Mouse (Mus musculus): ENCODE data around the gene Ankrd17. TPM values are rescaled to one million over a fixed set of nuclear protein-coding genes. Genes with fewer than 3 reads are reported as not detected.

Ankrd17 gene
- polyA plus RNA-seq, 1 experiment from 2014 or later: 41.2 TPM

DNA sequence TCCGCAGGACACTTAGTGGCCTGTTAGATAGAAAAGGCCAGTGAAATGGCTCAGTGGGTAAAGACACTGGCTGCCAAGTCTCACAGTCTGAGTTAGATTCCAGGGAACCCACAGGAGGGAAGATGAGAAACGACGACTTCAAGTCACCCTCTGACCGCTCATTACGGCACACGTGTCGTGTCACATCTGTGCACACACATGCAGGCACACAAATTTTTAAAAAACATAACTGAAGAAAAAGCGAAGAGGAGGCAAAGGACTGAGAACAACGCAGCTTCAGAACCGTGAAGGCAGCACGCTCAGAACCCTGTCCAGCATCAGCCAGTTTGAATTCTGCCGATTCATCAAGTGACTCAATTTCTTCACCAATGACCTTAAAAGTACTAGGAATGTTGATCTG lies 153.0 kb downstream of the Ankrd17 start:
- H3K4me3 ChIP-seq (ENCODE audit: low read length): no peak overlapping the region
- no peaks in the 10 kb centered on the region for H3K27me3 ChIP-seq (ENCODE audit: control insufficient read depth, insufficient read depth, low read length)
- H3K9me3 ChIP-seq (ENCODE audit: control insufficient read depth, low read length): no peaks in the 10 kb centered on the region
- H3K9ac ChIP-seq (ENCODE audit: low read depth, low read length): no peak overlapping the region
- ATAC-seq (ENCODE audit: low FRiP score, low TSS enrichment): no peak
- no peaks in the 10 kb centered on the region for H3K4me1 ChIP-seq (ENCODE audit: control insufficient read depth, insufficient read depth, low read length)
- 95% methylated on average over 12 of the region's 12 CpGs for WGBS
- H3K27ac ChIP-seq (ENCODE audit: low read depth, low read length): no peak overlapping the region
- H3K4me2 ChIP-seq (replicated peaks; ENCODE audit: low read depth, low read length): no peak overlapping the region
- H3K36me3 ChIP-seq (ENCODE audit: control insufficient read depth, insufficient read depth, low read length): peaks cover 28% of the 10 kb centered on the region

DNA sequence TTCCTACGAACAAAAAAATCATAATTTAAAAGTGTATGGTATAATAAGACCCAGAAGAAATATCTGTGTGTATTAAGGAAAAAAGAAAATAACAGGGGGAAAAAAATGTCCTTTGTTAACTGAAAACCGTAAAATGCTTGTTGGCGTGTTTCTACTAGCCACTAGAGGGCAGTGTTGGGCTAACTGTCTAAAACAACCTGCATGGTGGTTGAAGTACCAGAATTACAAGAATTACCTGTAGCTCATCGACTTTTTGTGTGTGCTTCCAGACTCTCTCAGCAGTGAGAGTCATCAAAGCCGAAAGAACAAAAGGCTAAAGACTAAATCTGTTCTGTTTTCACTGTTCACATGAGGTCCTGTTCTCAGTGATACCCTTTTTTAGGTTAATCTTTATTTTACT lies 163.2 kb downstream of the Ankrd17 start:
- H3K36me3 ChIP-seq (ENCODE audit: control insufficient read depth, insufficient read depth, low read length): no peaks in the 10 kb centered on the region
- H3K4me2 ChIP-seq (replicated peaks; ENCODE audit: low read depth, low read length): no peak overlapping the region
- no peak for ATAC-seq (ENCODE audit: low FRiP score, low TSS enrichment)
- no peaks in the 10 kb centered on the region for H3K9me3 ChIP-seq (ENCODE audit: control insufficient read depth, low read length)
- H3K27me3 ChIP-seq (ENCODE audit: control insufficient read depth, insufficient read depth, low read length): no peaks in the 10 kb centered on the region
- no peak overlapping the region for H3K9ac ChIP-seq (ENCODE audit: low read depth, low read length)
- no peak overlapping the region for H3K27ac ChIP-seq (ENCODE audit: low read depth, low read length)
- H3K4me3 ChIP-seq (ENCODE audit: low read length): no peak overlapping the region
- no peaks in the 10 kb centered on the region for H3K4me1 ChIP-seq (ENCODE audit: control insufficient read depth, insufficient read depth, low read length)
- WGBS: 14% methylated on average over 5 of the region's 5 CpGs

DNA sequence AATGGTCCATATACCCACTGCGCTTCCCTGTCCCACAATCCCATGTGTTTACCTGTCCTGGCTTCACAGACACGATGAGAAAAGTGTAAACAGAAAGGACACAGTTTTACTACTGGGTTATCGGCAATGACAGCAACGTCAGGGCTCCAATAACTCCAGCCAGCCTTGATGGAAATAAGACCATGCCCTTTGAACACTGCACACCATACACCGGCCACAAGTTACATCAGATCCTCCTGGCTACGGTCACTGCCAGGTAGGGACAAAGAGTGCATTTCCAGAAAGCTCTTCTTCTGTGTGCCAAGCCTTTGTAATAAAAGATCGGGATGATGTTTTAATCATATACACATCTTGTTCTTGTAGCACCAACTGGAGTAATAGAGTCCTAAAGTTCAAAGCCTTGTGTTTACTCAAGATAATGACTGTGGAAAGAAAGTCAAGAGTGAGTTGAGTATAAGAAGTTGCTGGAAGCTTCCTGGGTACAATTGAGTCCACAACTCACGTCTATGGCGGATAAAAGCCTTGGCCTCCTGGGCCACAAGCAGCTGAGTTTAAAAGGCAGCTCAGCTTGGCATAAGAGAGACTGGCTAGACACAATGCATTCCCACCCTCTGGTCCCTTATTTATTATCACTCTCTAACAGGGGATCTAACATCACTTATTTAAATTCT lies 163.8 kb downstream of the Ankrd17 start:
- H3K4me3 ChIP-seq (ENCODE audit: low read length): no peak overlapping the region
- H3K4me1 ChIP-seq (ENCODE audit: control insufficient read depth, insufficient read depth, low read length): no peaks in the 10 kb centered on the region
- H3K9ac ChIP-seq (ENCODE audit: low read depth, low read length): no peak overlapping the region
- H3K36me3 ChIP-seq (ENCODE audit: control insufficient read depth, insufficient read depth, low read length): no peaks in the 10 kb centered on the region
- no peak overlapping the region for H3K4me2 ChIP-seq (replicated peaks; ENCODE audit: low read depth, low read length)
- no peak for ATAC-seq (ENCODE audit: low FRiP score, low TSS enrichment)
- no peaks in the 10 kb centered on the region for H3K9me3 ChIP-seq (ENCODE audit: control insufficient read depth, low read length)
- no peaks in the 10 kb centered on the region for H3K27me3 ChIP-seq (ENCODE audit: control insufficient read depth, insufficient read depth, low read length)
- 78% methylated on average over 9 of the region's 9 CpGs for WGBS
- H3K27ac ChIP-seq (ENCODE audit: low read depth, low read length): no peak overlapping the region

DNA sequence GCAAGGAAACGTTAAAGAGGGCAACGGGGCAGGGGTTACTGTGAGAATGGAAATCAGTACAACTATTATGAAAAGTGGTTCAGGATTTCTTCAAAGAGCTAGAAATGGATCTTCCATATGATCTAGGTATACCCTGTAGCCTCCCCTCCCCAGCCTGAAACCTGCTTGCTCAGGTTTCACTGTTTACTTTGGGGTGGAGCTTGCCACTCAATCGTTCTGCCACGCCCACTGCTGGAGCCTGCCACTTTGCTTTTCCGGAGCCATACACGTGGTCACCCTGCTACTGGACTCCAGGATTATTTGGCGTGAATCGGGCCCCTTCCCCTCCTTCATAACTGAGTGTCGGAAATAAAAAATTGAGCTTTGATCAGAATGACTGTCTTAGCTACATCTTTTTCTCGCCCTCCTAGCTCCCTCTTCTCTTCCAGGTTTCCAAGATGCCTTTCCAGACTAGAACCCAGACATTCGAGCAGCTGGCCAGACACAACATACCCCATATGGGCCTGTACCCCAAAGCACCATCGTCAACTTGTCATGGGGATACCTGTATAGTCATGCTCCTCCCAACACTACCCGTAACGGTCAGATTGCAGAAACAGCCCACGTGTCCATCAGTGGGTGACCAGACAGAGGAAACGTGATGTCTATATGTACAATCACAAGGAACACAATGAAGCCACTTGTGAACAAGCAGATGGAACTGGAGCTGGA lies 166.3 kb downstream of the Ankrd17 start:
- Histone ChIP-seq H3K4me3 (ENCODE audit: low read length) (no peak overlapping the region), H3K27me3 (ENCODE audit: control insufficient read depth, insufficient read depth, low read length) (no peaks in the 10 kb centered on the region), H3K9ac (ENCODE audit: low read depth, low read length) (no peak overlapping the region), H3K4me1 (ENCODE audit: control insufficient read depth, insufficient read depth, low read length) (no peaks in the 10 kb centered on the region), H3K9me3 (ENCODE audit: control insufficient read depth, low read length) (no peaks in the 10 kb centered on the region), H3K36me3 (ENCODE audit: control insufficient read depth, insufficient read depth, low read length) (no peaks in the 10 kb centered on the region), H3K4me2 (replicated peaks; ENCODE audit: low read depth, low read length) (no peak overlapping the region), H3K27ac (ENCODE audit: low read depth, low read length) (no peak overlapping the region)
- WGBS: 47% methylated on average over 16 of the region's 16 CpGs
- ATAC-seq (ENCODE audit: low FRiP score, low TSS enrichment): no peak

DNA sequence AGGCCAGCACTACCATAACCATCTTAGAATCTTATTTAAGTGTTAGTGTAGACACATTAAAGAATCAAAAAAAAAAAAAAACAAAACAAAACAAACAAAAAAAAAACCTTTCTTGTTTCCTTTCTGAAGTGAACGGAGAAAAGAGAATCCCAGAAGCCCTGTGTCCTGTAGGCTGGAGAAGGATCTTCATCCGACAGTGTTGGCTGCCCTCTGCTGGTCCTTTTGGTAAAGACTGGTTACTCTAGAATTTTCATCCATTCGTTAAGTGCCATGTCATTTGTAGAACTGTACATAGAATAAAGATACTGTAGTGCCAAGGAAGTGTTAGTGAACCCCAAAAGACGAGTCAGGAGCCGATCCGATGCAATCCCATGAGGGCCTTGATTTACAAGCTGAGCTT lies 171.5 kb downstream of the Ankrd17 start:
- H3K4me2 ChIP-seq (replicated peaks; ENCODE audit: low read depth, low read length): no peak overlapping the region
- 32% methylated on average over 6 of the region's 6 CpGs for WGBS
- H3K9ac ChIP-seq (ENCODE audit: low read depth, low read length): no peak overlapping the region
- H3K4me1 ChIP-seq (ENCODE audit: control insufficient read depth, insufficient read depth, low read length): no peaks in the 10 kb centered on the region
- H3K36me3 ChIP-seq (ENCODE audit: control insufficient read depth, insufficient read depth, low read length): no peaks in the 10 kb centered on the region
- peak; percentile 46; the same call in 1 of the 2 replicates for ATAC-seq (ENCODE audit: low FRiP score, low TSS enrichment)
- no peak overlapping the region for H3K4me3 ChIP-seq (ENCODE audit: low read length)
- H3K27me3 ChIP-seq (ENCODE audit: control insufficient read depth, insufficient read depth, low read length): no peaks in the 10 kb centered on the region
- H3K9me3 ChIP-seq (ENCODE audit: control insufficient read depth, low read length): no peaks in the 10 kb centered on the region
- no peak overlapping the region for H3K27ac ChIP-seq (ENCODE audit: low read depth, low read length)

DNA sequence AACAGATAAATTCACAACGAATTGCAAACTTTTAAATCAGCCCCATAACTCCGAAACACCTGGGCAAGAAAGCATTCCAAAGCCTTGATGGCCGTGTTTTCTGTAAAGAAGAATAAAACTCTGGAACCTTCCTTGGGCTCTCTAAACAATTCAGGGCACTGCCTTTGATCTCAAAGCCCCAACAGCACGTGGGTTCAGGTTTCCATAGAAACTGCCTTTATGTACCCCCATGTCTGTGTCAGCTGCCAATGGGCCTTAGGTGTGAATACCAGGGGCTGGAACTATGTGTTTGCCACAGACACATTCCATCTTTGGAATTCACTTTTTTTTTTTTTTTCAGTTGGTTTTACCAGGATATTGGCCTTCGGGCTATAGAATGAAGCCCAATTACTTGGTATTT lies 183.6 kb downstream of the Ankrd17 start:
- Histone ChIP-seq H3K4me3 (ENCODE audit: low read length) (no peak overlapping the region), H3K4me1 (ENCODE audit: control insufficient read depth, insufficient read depth, low read length) (no peaks in the 10 kb centered on the region), H3K27ac (ENCODE audit: low read depth, low read length) (no peak overlapping the region), H3K9ac (ENCODE audit: low read depth, low read length) (no peak overlapping the region), H3K9me3 (ENCODE audit: control insufficient read depth, low read length) (no peaks in the 10 kb centered on the region), H3K4me2 (replicated peaks; ENCODE audit: low read depth, low read length) (no peak overlapping the region), H3K27me3 (ENCODE audit: control insufficient read depth, insufficient read depth, low read length) (no peaks in the 10 kb centered on the region), H3K36me3 (ENCODE audit: control insufficient read depth, insufficient read depth, low read length) (no peaks in the 10 kb centered on the region)
- 62% methylated on average over 5 of the region's 5 CpGs for WGBS
- ATAC-seq (ENCODE audit: low FRiP score, low TSS enrichment): no peak

DNA sequence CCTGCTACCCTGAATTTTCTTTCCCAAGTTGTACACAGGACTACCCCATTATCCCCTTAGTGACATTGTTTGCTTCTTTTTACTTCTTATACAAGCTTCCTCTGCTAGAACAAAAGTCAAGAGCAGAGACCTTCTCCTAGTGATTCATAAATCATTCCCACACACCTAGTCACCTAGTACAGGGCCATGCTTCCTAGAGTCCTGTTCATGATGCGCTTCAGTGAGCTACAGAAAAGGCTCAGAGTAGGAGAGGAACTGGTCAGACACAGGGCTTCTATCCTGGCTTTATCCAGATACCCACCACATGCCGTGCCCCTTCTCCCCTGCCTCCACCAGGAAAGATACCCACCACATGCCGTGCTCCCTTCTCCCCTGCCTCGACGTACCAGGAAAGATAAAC lies 187.3 kb downstream of the Ankrd17 start:
- H3K36me3 ChIP-seq (ENCODE audit: control insufficient read depth, insufficient read depth, low read length): no peaks in the 10 kb centered on the region
- H3K27me3 ChIP-seq (ENCODE audit: control insufficient read depth, insufficient read depth, low read length): no peaks in the 10 kb centered on the region
- no peak overlapping the region for H3K27ac ChIP-seq (ENCODE audit: low read depth, low read length)
- no peak overlapping the region for H3K4me2 ChIP-seq (replicated peaks; ENCODE audit: low read depth, low read length)
- ATAC-seq (ENCODE audit: low FRiP score, low TSS enrichment): peak; percentile 64; the same call in 1 of the 2 replicates
- H3K9ac ChIP-seq (ENCODE audit: low read depth, low read length): no peak overlapping the region
- no peaks in the 10 kb centered on the region for H3K9me3 ChIP-seq (ENCODE audit: control insufficient read depth, low read length)
- WGBS: 64% methylated on average over 5 of the region's 5 CpGs
- H3K4me3 ChIP-seq (ENCODE audit: low read length): no peak overlapping the region
- no peaks in the 10 kb centered on the region for H3K4me1 ChIP-seq (ENCODE audit: control insufficient read depth, insufficient read depth, low read length)

DNA sequence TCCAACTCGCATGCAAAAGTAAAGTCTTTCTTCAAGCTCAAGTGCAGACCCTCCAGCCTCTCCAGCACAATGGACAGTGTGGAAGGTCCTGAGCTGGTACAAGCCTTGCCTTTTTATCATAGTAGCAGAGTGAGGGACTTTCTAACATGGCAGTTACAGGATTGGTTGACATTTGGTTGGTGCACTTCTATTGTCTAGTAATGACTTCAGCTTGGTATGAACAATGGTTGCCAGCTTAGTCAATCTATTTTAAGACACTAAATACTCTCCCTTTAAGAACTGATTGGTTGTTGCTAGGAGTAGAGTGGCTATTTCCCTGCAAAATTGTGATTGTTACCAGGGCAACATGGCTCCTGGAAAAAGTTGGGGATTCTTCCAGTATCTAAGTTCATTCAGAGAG lies 188.3 kb downstream of the Ankrd17 start:
- Histone ChIP-seq H3K27me3 (ENCODE audit: control insufficient read depth, insufficient read depth, low read length) (no peaks in the 10 kb centered on the region), H3K4me1 (ENCODE audit: control insufficient read depth, insufficient read depth, low read length) (no peaks in the 10 kb centered on the region), H3K27ac (ENCODE audit: low read depth, low read length) (no peak overlapping the region), H3K36me3 (ENCODE audit: control insufficient read depth, insufficient read depth, low read length) (no peaks in the 10 kb centered on the region), H3K4me3 (ENCODE audit: low read length) (no peak overlapping the region), H3K9ac (ENCODE audit: low read depth, low read length) (no peak overlapping the region), H3K4me2 (replicated peaks; ENCODE audit: low read depth, low read length) (no peak overlapping the region), H3K9me3 (ENCODE audit: control insufficient read depth, low read length) (no peaks in the 10 kb centered on the region)
- WGBS: 88% methylated on average over 1 of the region's 1 CpGs
- ATAC-seq (ENCODE audit: low FRiP score, low TSS enrichment): no peak

All from kidney, embryonic 14.5 days (tissue).